Mouse (Mus musculus) heart, embryonic 10.5 days (tissue): ENCODE data around the gene Triobp. TPM values are rescaled to one million over a fixed set of nuclear protein-coding genes. Genes with fewer than 3 reads are reported as not detected.

ENCODE experiments used
- DNase-seq: peaks from one replicate; pipeline ENCODE4 v3.0.0-alpha.2; 2017; ENCODE audit warnings: low spot score
- H3K27ac ChIP-seq: fragments of 300-500 bp; sonication (generic); 2 replicates; pipeline ENCODE4 v1.5.1; 2016; ENCODE audit warnings: mild to moderate bottlenecking
- H3K27me3 ChIP-seq: fragments of 300-500 bp; sonication (generic); 2 replicates; pipeline ENCODE4 v1.6.1; 2016; ENCODE audit warnings: mild to moderate bottlenecking; ENCODE audit not compliant: poor library complexity, insufficient read depth, severe bottlenecking
- H3K36me3 ChIP-seq: fragments of 300-500 bp; sonication (generic); 2 replicates; pipeline ENCODE4 v1.6.1; 2016; ENCODE audit warnings: mild to moderate bottlenecking, moderate library complexity
- H3K4me1 ChIP-seq: fragments of 300-500 bp; sonication (generic); 2 replicates; pipeline ENCODE4 v1.6.1; 2016; ENCODE audit warnings: mild to moderate bottlenecking
- H3K4me3 ChIP-seq: fragments of 300-500 bp; sonication (generic); 2 replicates; pipeline ENCODE4 v1.5.1; 2016; ENCODE audit warnings: mild to moderate bottlenecking, moderate library complexity
- H3K9me3 ChIP-seq: fragments of 300-500 bp; sonication (generic); 2 replicates; pipeline ENCODE4 v1.6.1; 2016; ENCODE audit warnings: mild to moderate bottlenecking, moderate library complexity
- WGBS: fragments of 180-500 bp; shearing (Covaris S2); methylation state at CpG from one replicate; pipeline ENCODE4 v1.1.7; 2016; 5-methylcytosine and 5-hydroxymethylcytosine counted together
- polyA plus RNA-seq: library from polyadenylated mRNA; unstranded; fragments of >200 nt; fragmentation: Nextera tagmentation; extraction: Ambion mirVana; gene quantifications from 2 replicates; pipeline ENCODE4 v1.2.1, GENCODE M21; 2016

Gene Triobp
- polyA plus RNA-seq, 1 experiment from 2014 or later: 68.2 TPM

GRCm38 (mm10) chr15:78984286-78984778, 36.8 kb downstream of the Triobp start:
- peak overlapping the region; percentile 91 for H3K4me3 ChIP-seq
- no peaks in the 10 kb centered on the region for H3K9me3 ChIP-seq
- no peaks in the 10 kb centered on the region for H3K27me3 ChIP-seq
- 28% methylated on average over 5 of the region's 5 CpGs for WGBS
- H3K27ac ChIP-seq: peak overlapping the region; percentile 96
- peaks cover 15% of the 10 kb centered on the region for H3K36me3 ChIP-seq
- H3K4me1 ChIP-seq: peaks cover 78% of the 10 kb centered on the region
- no peak for DNase-seq

- Histone ChIP-seq H3K27ac (peak overlapping the region; percentile 59), H3K4me3 (peak overlapping the region; percentile 16), H3K9me3 (no peaks in the 10 kb centered on the region), H3K36me3 (peaks cover 38% of the 10 kb centered on the region), H3K4me1 (peaks cover 80% of the 10 kb centered on the region), H3K27me3 (no peaks in the 10 kb centered on the region)
- DNase-seq: no peak
- 49% methylated on average over 11 of the region's 11 CpGs for WGBS
These were observed 39.2 kb downstream of the Triobp start for GRCm38 (mm10) chr15:78986536-78987220.

DNA sequence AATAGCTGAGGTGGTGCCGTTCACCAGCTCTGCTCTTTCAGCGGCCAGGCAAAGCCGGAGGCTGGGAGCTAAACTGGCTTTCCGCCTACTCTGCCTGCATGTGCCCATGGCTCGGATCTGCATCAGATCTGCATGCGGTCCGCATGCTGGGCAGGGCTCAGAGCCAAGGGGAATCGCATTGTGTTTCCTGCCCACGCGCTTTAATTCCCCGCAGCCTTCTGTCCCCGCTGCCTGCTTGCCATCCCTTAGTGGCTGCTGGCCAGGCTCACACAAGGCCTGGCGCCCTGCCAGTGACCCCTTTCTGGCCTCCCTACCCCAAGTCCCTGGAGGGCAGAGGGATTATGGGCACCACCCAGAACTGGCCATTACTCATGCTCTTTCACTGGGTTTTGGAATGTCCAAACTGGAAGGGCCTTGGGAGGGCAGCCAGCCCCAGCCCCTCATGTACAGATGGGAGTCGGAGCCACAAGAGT, 41.0 kb downstream of the Triobp start:
- H3K27me3 ChIP-seq: no peaks in the 10 kb centered on the region
- H3K27ac ChIP-seq: peak overlapping the region; percentile 42; the same call in 1 of the 2 replicates
- H3K4me1 ChIP-seq: peaks cover 69% of the 10 kb centered on the region
- peaks cover 57% of the 10 kb centered on the region for H3K36me3 ChIP-seq
- no peak for DNase-seq
- H3K9me3 ChIP-seq: no peaks in the 10 kb centered on the region
- no peak overlapping the region for H3K4me3 ChIP-seq
- 76% methylated on average over 14 of the region's 14 CpGs for WGBS

- Histone ChIP-seq H3K4me1 (peaks cover 60% of the 10 kb centered on the region), H3K36me3 (peaks cover 66% of the 10 kb centered on the region)
These were observed 41.9 kb downstream of the Triobp start for GRCm38 (mm10) chr15:78989152-78990092.

DNA sequence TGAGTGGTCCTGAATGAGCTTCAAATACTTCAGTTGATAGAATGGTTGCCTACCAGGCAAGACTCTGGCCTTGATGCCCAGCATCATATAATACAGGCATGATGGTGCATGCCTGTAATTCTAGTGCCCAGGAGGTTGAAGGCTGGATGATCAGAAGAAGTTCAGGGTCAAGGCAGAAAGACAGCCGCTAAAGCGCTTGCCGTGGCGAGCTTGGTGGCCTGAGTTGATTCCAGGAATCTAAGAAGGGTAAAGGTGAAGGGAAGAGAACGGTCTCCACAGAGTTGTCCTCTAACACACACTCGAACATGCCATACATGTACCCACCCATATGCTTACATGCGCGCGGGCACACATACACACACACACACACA, 42.6 kb downstream of the Triobp start:
- no peak overlapping the region for H3K4me3 ChIP-seq
- peak overlapping the region; percentile 42; the same call in 1 of the 2 replicates for H3K27ac ChIP-seq
- no peaks in the 10 kb centered on the region for H3K9me3 ChIP-seq
- WGBS: 95% methylated on average over 9 of the region's 9 CpGs
- no peak for DNase-seq
- peaks cover 72% of the 10 kb centered on the region for H3K36me3 ChIP-seq
- no peaks in the 10 kb centered on the region for H3K27me3 ChIP-seq
- peaks cover 54% of the 10 kb centered on the region for H3K4me1 ChIP-seq

More at GRCm38 (mm10) chr15:78989152-78990092, 41.9 kb downstream of the Triobp start:
- Histone ChIP-seq H3K4me3 (no peak overlapping the region), H3K9me3 (no peaks in the 10 kb centered on the region), H3K27ac (peak overlapping the region; percentile 42; the same call in 1 of the 2 replicates), H3K27me3 (no peaks in the 10 kb centered on the region)
- no peak for DNase-seq
- WGBS: 80% methylated on average over 14 of the region's 14 CpGs

DNA sequence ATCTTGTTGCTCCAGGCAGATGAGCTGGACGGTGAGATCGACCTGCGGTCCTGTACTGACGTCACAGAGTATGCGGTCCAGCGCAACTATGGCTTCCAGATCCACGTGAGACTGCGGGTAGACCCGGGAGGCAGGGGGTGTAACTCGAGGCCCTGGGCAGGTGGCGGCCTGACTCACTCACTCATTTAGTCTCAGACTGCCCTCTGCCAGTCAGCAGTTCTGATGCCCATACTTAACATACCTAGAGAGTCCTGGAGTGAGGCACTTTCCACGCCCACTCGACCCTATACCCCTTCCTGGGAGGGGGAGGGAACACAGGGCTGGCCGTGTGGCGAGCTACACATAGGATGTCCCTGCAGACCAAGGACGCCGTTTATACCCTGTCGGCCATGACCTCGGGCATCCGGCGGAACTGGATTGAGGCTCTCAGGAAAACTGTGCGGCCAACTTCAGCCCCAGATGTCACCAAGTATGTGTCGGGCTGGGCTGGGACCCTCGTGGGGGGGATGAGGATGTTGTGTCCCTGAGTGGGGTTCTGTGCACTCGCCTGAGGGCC, 43.5 kb downstream of the Triobp start:
- WGBS: 94% methylated on average over 25 of the region's 25 CpGs
- Histone ChIP-seq H3K36me3 (peaks cover 81% of the 10 kb centered on the region), H3K27me3 (no peaks in the 10 kb centered on the region)

DNA sequence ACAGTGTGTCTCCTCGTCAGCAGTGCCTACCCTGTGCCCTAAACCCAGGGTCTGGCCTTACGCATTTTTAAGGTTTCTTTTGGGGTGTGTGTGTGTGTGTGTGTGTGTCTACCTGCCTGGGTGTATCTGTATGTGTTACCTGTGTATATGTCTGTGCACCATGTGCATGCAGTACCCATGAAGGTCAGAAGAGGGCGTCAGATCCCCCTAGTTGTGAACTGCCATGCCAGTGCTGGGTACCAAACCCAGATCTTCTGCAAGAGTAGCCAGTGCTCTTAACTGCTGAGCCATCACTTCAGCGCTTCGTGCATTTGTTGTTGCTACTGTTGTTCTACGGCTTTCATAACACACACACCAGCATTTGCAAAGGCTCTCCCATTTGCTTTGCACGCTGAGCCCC, 44.7 kb downstream of the Triobp start:
- WGBS: 90% methylated on average over 7 of the region's 7 CpGs
- H3K36me3 ChIP-seq: peaks cover 92% of the 10 kb centered on the region
- no peak for DNase-seq
- H3K4me3 ChIP-seq: no peak overlapping the region
- H3K4me1 ChIP-seq: peaks cover 45% of the 10 kb centered on the region
- H3K9me3 ChIP-seq: no peaks in the 10 kb centered on the region
- H3K27ac ChIP-seq: no peak overlapping the region
- H3K27me3 ChIP-seq: no peaks in the 10 kb centered on the region

More for the DNA sequence above, 43.5 kb downstream of the Triobp start:
- Histone ChIP-seq H3K27ac (no peak overlapping the region), H3K9me3 (no peaks in the 10 kb centered on the region), H3K4me3 (no peak overlapping the region), H3K4me1 (peaks cover 52% of the 10 kb centered on the region)
- DNase-seq: no peak

GRCm38 (mm10) chr15:78992925-78993324, 45.4 kb downstream of the Triobp start:
- no peak overlapping the region for H3K4me3 ChIP-seq
- H3K36me3 ChIP-seq: peaks cover 98% of the 10 kb centered on the region
- WGBS: 95% methylated on average over 24 of the region's 24 CpGs
- H3K27ac ChIP-seq: no peak overlapping the region
- H3K9me3 ChIP-seq: no peaks in the 10 kb centered on the region
- peaks cover 42% of the 10 kb centered on the region for H3K4me1 ChIP-seq
- no peaks in the 10 kb centered on the region for H3K27me3 ChIP-seq
- no peak for DNase-seq

DNA sequence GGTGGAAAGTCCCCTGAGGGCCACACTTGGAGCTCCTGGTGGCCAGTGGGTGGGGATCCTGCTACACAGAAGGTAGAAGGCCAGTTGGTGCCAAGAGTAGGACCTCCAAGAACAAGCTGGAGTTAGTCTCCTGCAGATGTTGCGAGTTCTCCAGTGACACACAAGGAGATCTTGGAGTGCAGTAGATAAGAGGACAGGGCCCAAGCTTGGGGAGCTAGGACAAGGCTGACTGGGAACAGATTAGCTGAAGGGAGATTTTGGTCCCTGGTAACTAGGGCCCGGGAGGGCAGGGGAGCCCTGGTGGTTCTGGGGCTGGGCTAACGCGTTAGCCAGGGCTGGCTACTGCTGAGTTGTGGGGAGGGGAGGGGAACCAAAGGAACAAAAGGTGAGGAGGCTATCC, 48.4 kb downstream of the Triobp start:
- no peaks in the 10 kb centered on the region for H3K27me3 ChIP-seq
- H3K9me3 ChIP-seq: no peaks in the 10 kb centered on the region
- H3K4me3 ChIP-seq: no peak overlapping the region
- 73% methylated on average over 4 of the region's 4 CpGs for WGBS
- peaks cover 37% of the 10 kb centered on the region for H3K4me1 ChIP-seq
- H3K27ac ChIP-seq: no peak overlapping the region
- H3K36me3 ChIP-seq: peaks cover 93% of the 10 kb centered on the region
- no peak for DNase-seq

GRCm38 (mm10) chr15:78996663-78997062, 49.1 kb downstream of the Triobp start:
- no peaks in the 10 kb centered on the region for H3K9me3 ChIP-seq
- WGBS: 89% methylated on average over 3 of the region's 3 CpGs
- no peak overlapping the region for H3K4me3 ChIP-seq
- peaks cover 93% of the 10 kb centered on the region for H3K36me3 ChIP-seq
- no peak for DNase-seq
- peaks cover 41% of the 10 kb centered on the region for H3K4me1 ChIP-seq
- H3K27me3 ChIP-seq: no peaks in the 10 kb centered on the region
- no peak overlapping the region for H3K27ac ChIP-seq

DNA sequence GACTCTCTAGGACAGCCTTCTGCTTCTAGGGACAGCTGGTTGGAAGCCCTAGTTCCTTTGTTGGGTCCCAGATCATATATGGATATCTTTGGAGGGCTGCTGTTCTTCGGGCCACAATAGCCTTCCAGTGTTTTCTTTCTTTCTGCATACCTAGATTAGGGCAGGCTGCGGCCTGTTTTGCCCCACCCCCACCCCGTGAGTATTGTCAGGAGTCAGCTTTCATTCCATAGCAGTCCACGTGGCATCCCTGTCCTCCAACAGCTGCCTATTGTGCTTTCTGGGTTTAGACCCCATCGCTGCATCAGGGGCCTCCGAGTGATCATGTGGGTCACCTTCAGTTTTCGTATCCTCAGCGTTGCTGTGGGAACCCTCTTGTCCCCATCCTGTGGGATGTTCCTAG, 50.8 kb downstream of the Triobp start:
- DNase-seq: no peak
- WGBS: 43% methylated on average over 8 of the region's 8 CpGs
- Histone ChIP-seq H3K9me3 (no peaks in the 10 kb centered on the region), H3K4me3 (no peak overlapping the region), H3K4me1 (peaks cover 54% of the 10 kb centered on the region), H3K36me3 (peaks cover 93% of the 10 kb centered on the region), H3K27me3 (no peaks in the 10 kb centered on the region), H3K27ac (peak overlapping the region; percentile 75)

GRCm38 (mm10) chr15:78999586-78999985, 52.1 kb downstream of the Triobp start:
- H3K27me3 ChIP-seq: no peaks in the 10 kb centered on the region
- 84% methylated on average over 11 of the region's 11 CpGs for WGBS
- H3K4me3 ChIP-seq: no peak overlapping the region
- peaks cover 54% of the 10 kb centered on the region for H3K4me1 ChIP-seq
- H3K9me3 ChIP-seq: no peaks in the 10 kb centered on the region
- no peak overlapping the region for H3K27ac ChIP-seq
- H3K36me3 ChIP-seq: peaks cover 93% of the 10 kb centered on the region
- no peak for DNase-seq
